Mouse (Mus musculus) hindbrain, embryonic 13.5 days (tissue): Measurements from ENCODE around the gene Adcy6. TPM values are rescaled to one million over a fixed set of nuclear protein-coding genes. Genes with fewer than 3 reads are reported as not detected.

ENCODE experiments used
- polyA plus RNA-seq: library from polyadenylated mRNA; unstranded; fragments of >200 nt; fragmentation: Nextera tagmentation; extraction: Ambion mirVana; gene quantifications from 2 replicates; pipeline ENCODE4 v1.2.1, GENCODE M21; 2015

Gene Adcy6
- polyA plus RNA-seq, 1 experiment from 2014 or later, result 10.1 TPM

Other genes with a start within 250 kb of the Adcy6 start
- gene Olfr283, start 229.1 kb downstream of the Adcy6 start, polyA plus RNA-seq, result not detected in 2 replicates
- gene Olfr282, start 178.9 kb downstream of the Adcy6 start, polyA plus RNA-seq, result not detected in 2 replicates
- gene Olfr281, start 157.5 kb downstream of the Adcy6 start, polyA plus RNA-seq, result not detected in 2 replicates
- gene OR5BS1P, start 140.2 kb downstream of the Adcy6 start, polyA plus RNA-seq, result not detected in 2 replicates
- not detected in 2 replicates for gene Lalba, start 127.4 kb downstream of the Adcy6 start, polyA plus RNA-seq
- gene Olfr279, start 117.7 kb downstream of the Adcy6 start, polyA plus RNA-seq, result not detected in 2 replicates
- gene Kansl2, start 75.8 kb downstream of the Adcy6 start, polyA plus RNA-seq, result 131 and 132 TPM in 2 replicates
- gene Ccnt1, start 39.2 kb downstream of the Adcy6 start, polyA plus RNA-seq, result 69.7 and 77.0 TPM in 2 replicates
- 0.39 TPM in 1 of 2 replicates, not detected in the other for gene 4930415O20Rik, start 39.1 kb downstream of the Adcy6 start, polyA plus RNA-seq
- 124 and 135 TPM in 2 replicates for gene Cacnb3, start 20.8 kb upstream of the Adcy6 start, polyA plus RNA-seq
- gene Ddx23, start 52.8 kb upstream of the Adcy6 start, polyA plus RNA-seq, result 27.5 and 28.0 TPM in 2 replicates
- gene Rnd1, start 67.4 kb upstream of the Adcy6 start, polyA plus RNA-seq, result 7.3 and 7.4 TPM in 2 replicates
- gene Ccdc65, start 98.1 kb upstream of the Adcy6 start, polyA plus RNA-seq, result 3.6 and 4.3 TPM in 2 replicates
- 5.1 and 6.6 TPM in 2 replicates for gene Fkbp11, start 118.1 kb upstream of the Adcy6 start, polyA plus RNA-seq
- gene Arf3, start 153.1 kb upstream of the Adcy6 start, polyA plus RNA-seq, result 68.4 and 71.7 TPM in 2 replicates
- 0.12 TPM in 1 of 2 replicates, not detected in the other for gene Wnt10b, start 168.1 kb upstream of the Adcy6 start, polyA plus RNA-seq
- gene Wnt1, start 179.8 kb upstream of the Adcy6 start, polyA plus RNA-seq, result 3.7 and 4.6 TPM in 2 replicates
- 0.63 and 0.69 TPM in 2 replicates for gene Ddn, start 199.4 kb upstream of the Adcy6 start, polyA plus RNA-seq
- 73.4 and 77.5 TPM in 2 replicates for gene Prkag1, start 221.4 kb upstream of the Adcy6 start, polyA plus RNA-seq